Mouse (Mus musculus): ENCODE results near the gene Ppp1r36.
A peak's percentile ranks its signal among the peaks of the same experiment; 100 is the strongest.

DNA sequence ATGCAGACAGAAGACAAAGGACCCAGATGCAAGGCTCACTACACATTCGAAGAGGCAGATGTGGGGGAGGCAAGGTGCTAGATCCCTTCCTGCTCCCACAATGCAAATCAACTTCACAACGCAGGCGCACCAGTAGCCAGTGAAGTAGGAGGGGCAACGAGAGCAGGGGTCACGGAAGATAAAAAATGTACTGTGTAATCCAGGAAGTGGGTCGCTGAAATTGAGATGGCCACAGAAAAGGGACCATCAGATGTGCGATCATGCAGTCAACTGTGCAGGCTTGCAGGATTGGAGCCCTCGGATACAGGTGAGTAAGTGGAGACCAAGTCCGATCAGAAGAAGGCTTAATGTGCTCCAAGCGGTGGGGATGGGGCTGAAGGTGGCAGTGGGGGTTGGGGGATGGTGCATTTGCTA is 27.0 kb downstream of the Ppp1r36 start:
- peak; percentile 57 for TF ChIP-seq ZNF384 (IDR thresholded peaks at IDR 0.05; ENCODE audit: low read depth, low read length)
- no peak for TF ChIP-seq CTCF (IDR thresholded peaks at IDR 0.05 in 2 of 3, conservative IDR thresholded peaks at IDR 0.05 in 1 of 3; ENCODE audit: control insufficient read depth in 1 of 3, insufficient read depth in 1 of 3, low read depth in 2 of 3, low read length in 3 of 3, poor library complexity in 1 of 3, severe bottlenecking in 1 of 3)
- no peak for TF ChIP-seq CHD1 (IDR thresholded peaks at IDR 0.05; ENCODE audit: low read depth, low read length)
- TF ChIP-seq TCF12 (IDR thresholded peaks at IDR 0.05; ENCODE audit: low read depth, low read length): peak; percentile 62
- TF ChIP-seq POLR2A (IDR thresholded peaks at IDR 0.05; ENCODE audit: control insufficient read depth in 1 of 2, insufficient read depth in 1 of 2, low read depth in 1 of 2, low read length in 2 of 2, poor library complexity in 1 of 2): peak in 1 of 2 experiments; percentile 95
- TF ChIP-seq ZKSCAN1 (IDR thresholded peaks at IDR 0.05; ENCODE audit: low read depth, low read length): no peak

Measured in MEL (cell line).